Mouse (Mus musculus) left cerebral cortex, adult 2 months (tissue): ENCODE results near the gene Chd9. TPM values are rescaled to one million over a fixed set of nuclear protein-coding genes. Genes with fewer than 3 reads are reported as not detected.

ENCODE experiments used
- DNase-seq, 2 experiments: peaks; one replicate each; pipeline ENCODE4 v3.0.0; 2021 to 2022; ENCODE audit warnings: low spot score in 2 of 2, mixed read lengths in 1 of 2; ENCODE audit errors: extremely low spot score in 1 of 2
- H3K27ac ChIP-seq: fragments of 200-600 bp; 2 replicates; pipeline ENCODE4 v1.8.1; 2022
- H3K4me3 ChIP-seq: fragments of 200-600 bp; 2 replicates; pipeline ENCODE4 v1.8.1; 2022
- CTCF ChIP-seq: fragments of 200-600 bp; IDR thresholded peaks from 2 replicates; pipeline ENCODE4 v1.8.1; 2022; ENCODE audit warnings: antibody characterized with exemption, mild to moderate bottlenecking, moderate library complexity
- intact Hi-C: fragments of 180-260 bp; cut with DNase I; formaldehyde crosslinking; loops from one replicate; pipeline ENCODE4 v1.15.1; 2025
- total RNA-seq, 2 experiments: library from RNA; stranded (reverse); gene quantifications; 2 replicates each; pipeline ENCODE4 v1.2.3; 2021

The Chd9 gene
- total RNA-seq, 2 experiments from 2014 or later, result 226 to 228 TPM

GRCm38 (mm10) chr8:90932934-90933333 lies 104.8 kb downstream of the Chd9 start:
- DNase-seq, result no peak
- intact Hi-C loops, result no loop called here
- no peak for TF ChIP-seq CTCF
- Histone ChIP-seq H3K27ac (no peak overlapping the region), H3K4me3 (no peak overlapping the region)

GRCm38 (mm10) chr8:90934786-90935185 lies 106.6 kb downstream of the Chd9 start:
- intact Hi-C loops, result no loop called here
- Histone ChIP-seq H3K4me3 (no peak overlapping the region), H3K27ac (no peak overlapping the region)
- no peak for DNase-seq
- no peak for TF ChIP-seq CTCF

DNA sequence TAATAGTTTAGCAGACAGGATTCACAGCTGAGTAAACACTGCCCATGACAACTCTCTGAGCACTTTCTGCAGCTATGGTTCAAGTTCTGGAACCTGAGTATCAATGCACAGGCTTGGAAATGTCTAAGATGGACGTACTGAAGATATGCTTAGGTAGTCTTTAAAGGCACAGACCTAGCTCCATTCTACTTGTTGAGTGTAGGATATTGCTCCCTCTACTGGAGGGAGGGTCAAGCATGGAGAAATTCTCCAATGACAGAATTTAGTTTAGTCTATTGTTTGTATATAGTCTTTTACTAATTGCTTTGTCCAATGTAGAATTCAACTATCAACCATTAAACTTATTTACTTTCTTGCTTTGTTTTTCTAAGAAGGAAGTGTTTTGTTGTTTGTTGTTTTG lies 108.7 kb downstream of the Chd9 start:
- TF ChIP-seq CTCF, result peak; percentile 61
- intact Hi-C loops, result no loop called here
- no peak overlapping the region for H3K27ac ChIP-seq
- no peak for DNase-seq
- no peak overlapping the region for H3K4me3 ChIP-seq

DNA sequence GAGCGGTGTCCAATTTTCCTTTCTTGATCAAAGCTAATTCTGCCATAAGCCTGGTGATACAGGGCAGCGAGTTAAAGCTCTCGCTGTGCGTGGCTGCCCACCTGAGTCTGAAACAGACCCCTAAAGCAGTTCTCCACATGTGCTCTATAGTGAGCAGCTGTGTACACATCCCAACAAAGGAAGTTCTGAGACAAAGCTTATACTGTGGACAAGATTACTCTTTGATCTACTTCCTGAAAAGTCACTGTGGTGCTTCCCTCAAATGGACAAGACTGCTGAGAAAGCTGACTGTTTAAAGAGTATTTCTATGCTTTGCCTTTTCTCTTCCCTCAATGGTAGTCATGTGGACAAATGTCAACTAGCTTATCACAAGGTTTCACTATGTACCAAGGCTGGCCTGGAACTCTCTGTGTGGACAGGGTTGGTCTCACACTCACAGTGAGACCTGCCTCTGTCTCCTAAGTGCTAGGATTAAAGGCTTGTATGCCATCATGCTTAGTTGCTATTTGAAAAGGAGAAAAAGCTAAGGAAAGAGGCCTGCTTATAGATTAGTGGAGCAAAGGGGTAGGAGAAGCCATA lies 110.3 kb downstream of the Chd9 start:
- no peak for DNase-seq

GRCm38 (mm10) chr8:90939867-90940266 lies 111.7 kb downstream of the Chd9 start:
- intact Hi-C loops, result no loop called here

More for the DNA sequence above, 110.3 kb downstream of the Chd9 start:
- intact Hi-C loops, result no loop called here
- no peak overlapping the region for H3K4me3 ChIP-seq
- no peak for TF ChIP-seq CTCF
- H3K27ac ChIP-seq, result no peak overlapping the region

DNA sequence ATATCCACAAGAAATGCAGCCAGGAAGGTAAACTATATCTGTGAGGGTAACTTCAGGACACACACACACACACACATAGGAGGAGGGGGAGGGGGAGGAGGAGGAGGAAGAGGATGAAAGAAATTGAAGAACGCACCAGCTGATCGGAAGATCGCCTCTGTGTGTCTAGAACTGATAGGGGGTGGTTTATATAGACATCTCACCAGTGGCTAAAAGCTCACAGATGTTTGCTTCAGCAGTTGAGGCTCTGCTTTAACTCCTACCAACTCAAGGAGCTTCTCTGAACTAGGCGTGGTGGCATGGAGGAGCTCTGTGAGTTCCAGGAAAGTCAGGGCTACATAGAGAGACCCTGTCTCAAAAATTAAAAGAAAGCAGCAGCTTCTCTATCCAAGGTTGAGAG lies 115.6 kb downstream of the Chd9 start:
- no peak for TF ChIP-seq CTCF
- intact Hi-C loops, result no loop called here
- Histone ChIP-seq H3K27ac (no peak overlapping the region), H3K4me3 (no peak overlapping the region)
- no peak for DNase-seq

More at GRCm38 (mm10) chr8:90939867-90940266, 111.7 kb downstream of the Chd9 start:
- no peak for DNase-seq
- Histone ChIP-seq H3K27ac (no peak overlapping the region), H3K4me3 (no peak overlapping the region)
- no peak for TF ChIP-seq CTCF

GRCm38 (mm10) chr8:90954802-90955760 lies 126.9 kb downstream of the Chd9 start:
- peak; percentile 59 for TF ChIP-seq CTCF

GRCm38 (mm10) chr8:90955761-90956136 lies 127.6 kb downstream of the Chd9 start:
- peak overlapping the region; percentile 99 for H3K27ac ChIP-seq
- no peak for DNase-seq
- peak overlapping the region; percentile 59 for H3K4me3 ChIP-seq
- no peak for TF ChIP-seq CTCF
- intact Hi-C loops, result loop anchor here (1.0 to 2.0 kb wide), 2 partner anchors 47 to 126 kb away; no protein-coding TSS in a partner anchor

More at GRCm38 (mm10) chr8:90954802-90955760, 126.9 kb downstream of the Chd9 start:
- peak overlapping the region; percentile 59 for H3K4me3 ChIP-seq
- H3K27ac ChIP-seq, result peak overlapping the region; percentile 99
- peak; percentile 63 to 70 for DNase-seq
- intact Hi-C loops, result loop anchor here (1.0 to 2.0 kb wide), 2 partner anchors 46 to 126 kb away; no protein-coding TSS in a partner anchor

GRCm38 (mm10) chr8:90956390-90956789 lies 128.2 kb downstream of the Chd9 start:
- no peak for DNase-seq
- intact Hi-C loops, result no loop called here
- TF ChIP-seq CTCF, result no peak
- H3K4me3 ChIP-seq, result peak overlapping the region; percentile 59
- H3K27ac ChIP-seq, result peak overlapping the region; percentile 99

- intact Hi-C loops, result no loop called here
- Histone ChIP-seq H3K4me3 (peak overlapping the region; percentile 59), H3K27ac (no peak overlapping the region; the same call in 1 of the 2 replicates)
- no peak for DNase-seq
- TF ChIP-seq CTCF, result no peak
Measured at GRCm38 (mm10) chr8:90957711-90958110, 129.6 kb downstream of the Chd9 start.

DNA sequence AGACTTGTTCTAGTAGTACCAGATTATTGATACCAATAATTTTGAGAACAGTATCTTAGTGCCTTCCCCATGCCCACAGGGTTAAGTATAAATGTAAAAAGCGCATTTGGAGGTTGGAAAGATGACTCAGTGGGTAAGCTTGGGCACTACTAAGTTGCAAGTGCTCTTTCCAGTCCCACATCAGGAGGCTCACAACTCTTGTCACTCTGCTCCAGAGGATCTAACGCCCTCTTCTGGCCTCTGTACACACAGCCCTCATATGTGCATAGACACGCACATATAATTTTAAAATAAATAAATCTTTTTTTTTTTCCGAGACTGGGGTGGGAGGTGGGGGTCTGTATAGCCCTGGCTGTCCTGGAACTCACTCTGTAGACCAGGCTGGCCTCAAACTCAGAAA lies 131.6 kb downstream of the Chd9 start:
- intact Hi-C loops, result no loop called here
- no peak for DNase-seq
- Histone ChIP-seq H3K4me3 (no peak overlapping the region), H3K27ac (no peak overlapping the region)
- TF ChIP-seq CTCF, result no peak; the same call in 1 of the 2 replicates

DNA sequence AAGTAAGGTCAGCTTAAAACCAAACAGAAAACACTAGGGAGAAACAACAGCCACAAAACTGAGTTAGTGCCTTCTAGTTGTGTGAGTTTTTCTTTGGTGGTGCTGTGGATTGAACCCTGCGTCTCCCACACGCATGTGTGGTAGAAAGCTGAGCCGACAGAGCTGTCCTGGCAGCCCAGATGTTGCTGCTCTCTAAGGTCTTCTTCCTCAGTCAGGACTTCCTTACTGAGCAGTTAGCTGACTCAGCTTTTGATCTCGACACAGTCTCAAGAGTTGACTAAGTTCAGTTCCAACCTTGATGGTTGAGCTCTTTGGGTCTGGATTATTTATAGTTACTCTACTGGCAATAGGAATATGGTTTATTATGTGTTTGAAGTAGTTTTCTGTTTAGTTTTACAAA lies 133.5 kb downstream of the Chd9 start:
- peak overlapping the region; percentile 11; the same call in 1 of the 2 replicates for H3K4me3 ChIP-seq
- no peak for DNase-seq
- no peak overlapping the region for H3K27ac ChIP-seq
- TF ChIP-seq CTCF, result no peak
- intact Hi-C loops, result no loop called here
